Mouse (Mus musculus): ENCODE results near the gene 9430097D07Rik. TPM values are rescaled to one million over a fixed set of nuclear protein-coding genes. Genes with fewer than 3 reads are reported as not detected.

Gene 9430097D07Rik
- polyA plus RNA-seq, 1 experiment from 2014 or later = not detected

DNA sequence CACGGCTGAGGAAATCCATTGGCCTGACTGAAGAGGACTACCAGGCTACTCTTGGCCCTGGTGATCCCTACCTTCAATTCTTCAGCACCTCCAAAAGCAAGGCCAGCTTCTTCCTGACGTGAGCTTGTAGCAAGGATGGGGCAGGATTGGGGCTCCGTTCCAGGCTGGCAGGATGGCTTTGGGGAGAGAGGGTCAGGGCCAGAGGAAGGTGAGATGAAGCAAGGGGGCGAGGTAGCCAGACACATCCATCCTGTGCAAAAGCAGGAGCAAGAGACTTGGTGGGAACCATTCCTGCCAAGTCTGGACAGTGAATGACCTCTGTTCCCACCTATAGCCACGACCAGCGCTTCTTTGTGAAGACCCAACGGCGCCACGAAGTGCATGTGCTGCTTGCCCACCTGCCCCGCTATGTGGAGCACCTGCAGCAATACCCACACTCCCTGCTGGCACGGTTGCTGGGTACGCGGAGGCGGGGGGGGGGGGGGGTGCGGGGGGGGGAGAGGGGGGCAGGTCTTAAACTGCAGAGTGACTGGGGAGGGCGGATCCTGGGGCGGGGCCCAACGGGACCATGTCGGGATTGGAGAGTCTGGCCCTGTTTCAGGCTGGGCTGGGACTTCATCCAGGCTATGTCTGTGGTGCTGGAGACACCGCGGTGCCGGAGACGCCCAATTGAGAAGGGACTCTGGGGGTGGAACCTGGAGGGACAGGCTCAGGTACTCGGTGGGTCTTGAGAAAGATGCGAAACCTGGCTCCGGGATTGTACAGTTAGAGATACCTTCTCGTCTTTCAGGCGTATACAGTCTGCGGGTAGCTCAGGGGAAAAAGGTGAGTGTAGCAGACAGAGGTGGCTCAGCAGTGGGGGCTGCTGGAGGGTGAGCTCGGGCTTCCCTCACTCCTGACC lies 2.9 kb upstream of the 9430097D07Rik start:
- no peak overlapping the region for H3K9ac ChIP-seq (replicated peaks)
- no peaks in the 10 kb centered on the region; the same call in 1 of the 2 replicates for H3K36me3 ChIP-seq
- peaks cover 54% of the 10 kb centered on the region for H3K27me3 ChIP-seq
- H3K27ac ChIP-seq = no peak overlapping the region
- ATAC-seq (ENCODE audit: insufficient number of reproducible peaks, insufficient read depth, low FRiP score, low TSS enrichment, low read depth) = no peak
- whole genome bisulfite sequencing = 36% methylated on average over 24 of the region's 30 CpGs
- no peaks in the 10 kb centered on the region for H3K9me3 ChIP-seq
- H3K4me1 ChIP-seq (replicated peaks) = peaks cover 16% of the 10 kb centered on the region
- no peak overlapping the region for H3K4me3 ChIP-seq (replicated peaks)
- no peak overlapping the region for H3K4me2 ChIP-seq

DNA sequence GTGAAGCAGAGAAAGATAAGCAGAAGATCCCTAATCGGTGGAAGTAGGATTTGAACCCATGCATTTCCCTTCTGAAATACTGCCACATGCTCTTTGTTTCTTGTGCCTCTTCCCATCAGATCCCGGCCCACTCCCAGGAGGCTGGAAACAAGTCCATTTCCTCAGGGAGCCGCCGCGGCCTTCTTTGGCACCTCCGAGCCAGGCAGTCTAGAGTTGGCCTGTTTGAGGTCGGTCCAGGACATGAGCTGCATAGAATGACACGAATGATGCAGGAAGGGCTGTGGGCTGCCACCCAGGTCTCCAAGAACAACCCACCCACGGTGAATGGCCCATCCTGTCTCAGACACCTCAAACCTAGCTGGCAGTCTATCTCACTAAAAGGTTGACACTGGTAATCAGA lies 1.0 kb upstream of the 9430097D07Rik start:
- Histone ChIP-seq H3K36me3 (peaks cover 13% of the 10 kb centered on the region; the same call in 1 of the 2 replicates), H3K9ac (replicated peaks) (no peak overlapping the region), H3K4me1 (replicated peaks) (peaks cover 18% of the 10 kb centered on the region), H3K27ac (no peak overlapping the region), H3K9me3 (no peaks in the 10 kb centered on the region), H3K4me2 (0 out of 2 replicates have a peak overlapping the region, but pooled peaks have one; percentile 94), H3K4me3 (replicated peaks) (no peak overlapping the region), H3K27me3 (peaks cover 42% of the 10 kb centered on the region)
- ATAC-seq (ENCODE audit: insufficient number of reproducible peaks, insufficient read depth, low FRiP score, low TSS enrichment, low read depth) = no peak
- 90% methylated on average over 9 of the region's 9 CpGs for WGBS

DNA sequence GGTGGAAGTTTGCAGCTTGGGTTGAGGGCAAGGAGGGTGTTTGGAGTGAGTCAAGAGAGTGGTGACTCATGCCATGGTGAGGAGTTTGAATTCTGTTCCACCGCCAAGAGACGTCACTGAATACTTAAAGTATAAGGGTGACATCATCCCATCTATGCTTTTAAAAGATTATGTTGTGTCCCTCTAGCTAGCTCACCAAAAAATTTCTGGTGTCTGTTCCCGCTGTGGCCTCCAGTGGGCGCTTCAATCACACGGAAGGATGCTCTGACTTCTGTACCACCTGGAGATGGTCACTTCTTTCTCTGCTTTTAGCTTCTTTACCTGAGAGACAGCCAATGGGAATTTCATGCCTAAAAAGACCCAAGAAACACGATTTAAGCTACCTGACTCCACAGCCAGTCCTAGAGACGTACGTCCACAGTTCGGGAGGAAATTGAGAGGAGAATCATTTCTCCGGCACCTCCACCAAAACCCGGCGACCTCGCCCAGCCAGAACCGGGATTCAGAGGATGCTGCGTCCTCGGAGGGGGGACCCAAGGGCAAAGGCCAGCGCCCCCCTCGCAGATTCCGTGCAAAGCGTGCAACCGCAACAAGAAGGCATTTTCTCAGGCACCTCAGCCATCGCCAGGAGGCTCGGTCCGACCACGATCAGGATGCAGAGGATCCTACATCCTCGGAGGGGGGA lies 441 bp downstream of the 9430097D07Rik start:
- H3K4me2 ChIP-seq = peak overlapping the region; percentile 94
- peak overlapping the region; percentile 68 for H3K9ac ChIP-seq (replicated peaks)
- peaks cover 39% of the 10 kb centered on the region for H3K27me3 ChIP-seq
- H3K4me1 ChIP-seq (replicated peaks) = peaks cover 21% of the 10 kb centered on the region
- H3K9me3 ChIP-seq = no peaks in the 10 kb centered on the region
- ATAC-seq (ENCODE audit: insufficient number of reproducible peaks, insufficient read depth, low FRiP score, low TSS enrichment, low read depth) = no peak
- H3K4me3 ChIP-seq (replicated peaks) = peak overlapping the region; percentile 54
- H3K27ac ChIP-seq = 0 out of 2 replicates have a peak overlapping the region, but pooled peaks have one; percentile 45
- WGBS = 1% methylated on average over 26 of the region's 26 CpGs
- peaks cover 13% of the 10 kb centered on the region; the same call in 1 of the 2 replicates for H3K36me3 ChIP-seq

DNA sequence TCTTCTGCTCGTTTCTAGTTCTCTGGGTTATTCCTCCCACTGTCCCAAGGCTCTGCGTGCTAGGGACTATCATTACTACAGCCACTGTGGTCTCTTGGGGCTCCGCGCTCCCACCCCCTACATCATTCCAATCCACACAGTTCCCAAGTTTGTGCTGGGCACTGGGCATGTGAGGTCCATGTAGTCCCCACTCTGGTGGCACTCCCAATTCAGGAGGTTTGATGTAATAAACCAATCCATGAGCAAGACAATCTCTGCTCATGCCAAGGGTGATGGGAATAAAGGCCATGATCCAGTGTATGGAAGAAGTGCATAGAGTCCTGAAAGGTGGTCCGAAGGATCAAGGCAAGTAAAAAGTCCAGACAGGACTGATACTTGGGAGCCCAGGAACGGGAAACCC lies 987 bp downstream of the 9430097D07Rik start, which contains the start of gene Pip5kl1:
Gene Pip5kl1, plus strand, starts transcription at position 301 of the 400 bp plus-strand sequence.
- H3K27me3 ChIP-seq = peaks cover 33% of the 10 kb centered on the region
- no peaks in the 10 kb centered on the region for H3K9me3 ChIP-seq
- peak within 1 kb of the TSS; percentile 54 for H3K4me3 ChIP-seq (replicated peaks)
- ATAC-seq (ENCODE audit: insufficient number of reproducible peaks, insufficient read depth, low FRiP score, low TSS enrichment, low read depth) = no peak
- peak within 1 kb of the TSS; percentile 68 for H3K9ac ChIP-seq (replicated peaks)
- H3K36me3 ChIP-seq = peaks cover 13% of the 10 kb centered on the region; the same call in 1 of the 2 replicates
- 79% methylated on average over 6 of the region's 6 CpGs for WGBS
- 0 out of 2 replicates have a peak within 1 kb of the TSS, but pooled peaks have one; percentile 45 for H3K27ac ChIP-seq
- H3K4me2 ChIP-seq = peak within 1 kb of the TSS; percentile 94
- H3K4me1 ChIP-seq (replicated peaks) = peaks cover 21% of the 10 kb centered on the region

DNA sequence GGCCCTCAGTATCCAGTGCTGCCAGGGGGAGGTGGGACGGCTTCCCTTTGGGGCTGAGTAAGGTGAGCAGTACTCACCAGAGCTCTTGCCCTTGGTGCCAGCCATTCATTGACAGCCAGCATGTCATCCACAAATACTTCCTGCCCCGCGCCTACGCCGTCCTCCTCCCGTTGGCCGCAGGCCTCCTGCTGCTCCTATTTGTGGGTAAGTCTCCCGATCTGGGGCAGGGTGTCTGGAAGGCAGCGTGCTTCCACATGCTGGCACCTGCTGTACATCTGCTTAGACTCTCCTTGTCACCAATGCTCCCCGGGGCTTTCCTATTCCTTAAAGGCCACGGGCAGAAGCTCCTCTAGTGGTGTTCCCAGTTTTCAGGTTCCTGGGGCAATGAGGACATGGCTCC lies 3.3 kb downstream of the 9430097D07Rik start:
- H3K36me3 ChIP-seq = peaks cover 33% of the 10 kb centered on the region

DNA sequence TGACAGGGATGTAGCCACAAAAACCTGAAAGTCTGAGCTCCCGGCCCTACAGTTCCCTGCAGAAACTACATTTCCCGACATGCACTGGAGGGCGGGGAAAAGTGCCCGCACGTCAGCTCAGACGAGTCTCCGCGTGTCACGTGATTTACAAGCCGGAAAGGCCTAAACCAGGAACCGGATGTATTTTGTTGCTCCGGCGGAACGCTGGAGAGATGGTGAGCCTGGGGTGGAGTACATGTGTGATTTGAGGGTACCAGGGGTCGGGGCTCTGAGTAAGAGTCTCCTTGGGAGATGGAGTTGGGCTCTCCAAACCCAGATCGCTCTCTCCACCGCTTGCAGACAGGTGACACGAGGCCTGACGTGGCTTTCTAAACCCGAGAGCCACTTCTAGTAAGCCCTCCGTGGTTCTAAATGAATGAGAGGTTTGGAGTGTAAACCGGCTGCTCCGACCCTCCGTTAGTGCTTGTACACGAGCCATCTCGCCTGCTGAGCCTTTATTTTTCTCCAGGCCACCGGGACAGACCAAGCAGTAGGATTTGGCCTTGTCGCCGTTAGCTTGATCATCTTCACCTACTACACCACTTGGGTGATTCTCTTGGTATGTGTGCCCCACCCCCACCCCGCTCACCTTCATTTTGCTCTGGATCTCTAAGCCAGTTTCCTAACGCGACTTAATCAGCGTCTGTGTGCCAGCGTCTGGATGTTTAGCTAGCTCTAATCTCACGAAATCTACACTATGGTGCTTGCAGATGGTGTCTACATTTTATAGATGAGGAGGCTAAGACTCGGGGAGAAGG lies 4.6 kb downstream of the 9430097D07Rik start, which contains the start of gene Dpm2:
Gene Dpm2, plus strand, starts transcription at position 161 of the 797 bp plus-strand sequence.
- Histone ChIP-seq H3K9ac (replicated peaks) (peak within 1 kb of the TSS; percentile 68), H3K9me3 (no peaks in the 10 kb centered on the region), H3K4me1 (replicated peaks) (peaks cover 15% of the 10 kb centered on the region), H3K36me3 (peaks cover 45% of the 10 kb centered on the region), H3K4me3 (replicated peaks) (peak within 1 kb of the TSS; percentile 75), H3K27ac (peak within 1 kb of the TSS; percentile 56; the same call in 1 of the 2 replicates), H3K27me3 (no peaks in the 10 kb centered on the region), H3K4me2 (peak within 1 kb of the TSS; percentile 93)
- 2% methylated on average over 36 of the region's 36 CpGs for WGBS
- ATAC-seq (ENCODE audit: insufficient number of reproducible peaks, insufficient read depth, low FRiP score, low TSS enrichment, low read depth) = peak; percentile 72

More for the DNA sequence above, 3.3 kb downstream of the 9430097D07Rik start:
- WGBS = 90% methylated on average over 11 of the region's 11 CpGs
- H3K4me3 ChIP-seq (replicated peaks) = no peak overlapping the region
- peaks cover 18% of the 10 kb centered on the region for H3K4me1 ChIP-seq (replicated peaks)
- no peaks in the 10 kb centered on the region for H3K9me3 ChIP-seq
- H3K4me2 ChIP-seq = peak overlapping the region; percentile 93; the same call in 1 of the 2 replicates
- no peak for ATAC-seq (ENCODE audit: insufficient number of reproducible peaks, insufficient read depth, low FRiP score, low TSS enrichment, low read depth)
- peaks cover 10% of the 10 kb centered on the region for H3K27me3 ChIP-seq
- H3K9ac ChIP-seq (replicated peaks) = no peak overlapping the region
- no peak overlapping the region for H3K27ac ChIP-seq

DNA sequence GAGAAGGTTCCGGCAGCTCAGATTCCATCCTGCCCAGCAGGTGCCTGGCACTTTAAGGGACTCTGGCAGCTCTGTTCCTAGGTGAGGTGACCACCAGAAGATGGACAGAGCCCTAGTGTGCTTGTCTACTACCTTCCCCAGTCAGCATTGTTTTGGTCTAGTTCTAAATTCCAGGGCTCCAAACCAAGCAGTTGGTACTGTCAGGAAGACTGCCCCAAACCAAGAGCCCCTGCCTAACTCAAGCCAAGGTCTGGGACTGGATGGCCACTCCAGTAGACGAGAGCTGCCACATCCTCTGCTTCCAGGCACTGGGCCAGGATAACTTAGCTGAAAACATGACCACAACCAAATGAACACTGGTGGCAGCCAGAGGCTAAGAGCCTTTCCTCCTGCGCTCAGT lies 6.5 kb downstream of the 9430097D07Rik start:
- 91% methylated on average over 3 of the region's 3 CpGs for WGBS
- Histone ChIP-seq H3K4me2 (no peak overlapping the region), H3K27me3 (no peaks in the 10 kb centered on the region), H3K36me3 (peaks cover 64% of the 10 kb centered on the region), H3K27ac (no peak overlapping the region), H3K4me1 (replicated peaks) (peaks cover 12% of the 10 kb centered on the region), H3K9ac (replicated peaks) (no peak overlapping the region), H3K9me3 (no peaks in the 10 kb centered on the region), H3K4me3 (replicated peaks) (no peak overlapping the region)
- ATAC-seq (ENCODE audit: insufficient number of reproducible peaks, insufficient read depth, low FRiP score, low TSS enrichment, low read depth) = no peak

DNA sequence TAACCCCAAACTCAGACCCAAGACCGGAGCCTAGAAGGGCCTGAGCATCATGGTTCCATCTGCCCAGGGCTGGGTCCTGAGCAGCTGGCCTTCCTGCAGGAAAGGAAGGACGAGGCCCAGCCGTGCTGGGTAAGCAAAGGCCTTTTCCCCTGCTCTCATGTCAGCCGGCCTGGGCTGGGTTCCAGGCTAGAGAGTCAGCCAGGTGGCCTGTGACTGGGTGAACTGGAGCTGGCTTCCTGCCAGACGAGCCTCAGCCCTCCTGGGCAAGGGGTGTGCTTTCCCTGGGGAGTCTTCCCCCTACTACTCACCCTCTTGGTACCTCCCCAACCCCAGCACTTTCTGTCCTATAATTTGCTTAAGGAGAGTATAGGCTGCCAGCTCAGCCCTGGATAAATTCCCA lies 7.3 kb downstream of the 9430097D07Rik start:
- no peak for ATAC-seq (ENCODE audit: insufficient number of reproducible peaks, insufficient read depth, low FRiP score, low TSS enrichment, low read depth)
- Histone ChIP-seq H3K4me1 (replicated peaks) (peaks cover 12% of the 10 kb centered on the region), H3K9me3 (no peaks in the 10 kb centered on the region), H3K4me3 (replicated peaks) (no peak overlapping the region), H3K36me3 (peaks cover 70% of the 10 kb centered on the region), H3K27me3 (no peaks in the 10 kb centered on the region), H3K9ac (replicated peaks) (no peak overlapping the region), H3K4me2 (no peak overlapping the region), H3K27ac (no peak overlapping the region)
- 77% methylated on average over 5 of the region's 5 CpGs for WGBS

DNA sequence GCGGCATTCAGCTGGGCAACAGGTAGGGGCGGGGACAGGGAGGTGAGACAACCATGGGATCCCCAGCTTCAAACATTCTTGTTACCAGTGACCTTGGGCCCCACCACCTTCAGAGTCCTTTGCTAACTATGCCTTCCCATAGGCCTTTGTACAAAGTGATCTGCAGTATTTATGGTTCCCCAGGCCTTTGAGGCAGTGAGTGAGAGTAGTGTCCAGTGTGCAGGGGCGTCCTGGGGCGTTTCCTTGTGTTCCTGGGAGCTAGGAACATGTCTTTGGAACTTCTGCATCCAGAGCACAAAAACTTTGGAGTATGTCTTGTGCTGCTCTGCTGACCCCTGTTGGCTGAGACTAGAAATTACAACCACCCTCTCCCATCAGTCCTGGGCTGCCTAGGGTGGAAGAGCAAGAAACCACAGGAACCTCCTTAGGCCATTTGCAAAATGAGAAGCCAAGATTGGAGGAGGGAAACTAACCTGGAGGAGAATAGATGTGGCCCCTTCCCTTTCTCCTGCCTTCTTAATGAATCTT lies 8.9 kb downstream of the 9430097D07Rik start:
- no peak overlapping the region for H3K27ac ChIP-seq
- no peaks in the 10 kb centered on the region for H3K27me3 ChIP-seq
- H3K4me3 ChIP-seq (replicated peaks) = no peak overlapping the region
- peaks cover 72% of the 10 kb centered on the region for H3K36me3 ChIP-seq
- H3K9me3 ChIP-seq = no peaks in the 10 kb centered on the region
- ATAC-seq (ENCODE audit: insufficient number of reproducible peaks, insufficient read depth, low FRiP score, low TSS enrichment, low read depth) = no peak
- no peak overlapping the region for H3K4me2 ChIP-seq
- 47% methylated on average over 4 of the region's 4 CpGs for WGBS
- peaks cover 5% of the 10 kb centered on the region for H3K4me1 ChIP-seq (replicated peaks)
- no peak overlapping the region for H3K9ac ChIP-seq (replicated peaks)

DNA sequence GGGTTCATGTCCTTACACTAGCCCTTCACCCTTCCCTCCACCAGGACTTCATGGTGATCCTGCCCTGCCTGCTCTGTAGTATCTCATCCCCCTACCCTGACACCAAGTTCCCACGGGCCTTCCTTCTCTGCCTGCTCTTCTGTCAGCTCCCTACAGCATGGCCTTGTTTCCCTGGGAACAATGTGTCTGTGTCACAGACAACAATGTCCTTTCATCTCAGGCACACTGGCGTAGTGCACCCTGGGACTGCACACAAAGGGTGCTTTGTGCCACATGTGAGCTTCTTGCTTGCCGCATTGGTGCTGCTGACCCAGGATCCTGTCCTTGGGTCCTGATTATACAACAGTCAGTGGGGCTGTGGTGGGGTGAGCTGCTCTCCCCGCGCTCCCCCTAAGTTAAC lies 15.9 kb downstream of the 9430097D07Rik start:
- Histone ChIP-seq H3K4me2 (no peak overlapping the region), H3K27ac (peak overlapping the region; percentile 42; the same call in 1 of the 2 replicates), H3K9ac (replicated peaks) (no peak overlapping the region), H3K27me3 (no peaks in the 10 kb centered on the region), H3K36me3 (peaks cover 75% of the 10 kb centered on the region), H3K4me1 (replicated peaks) (peaks cover 19% of the 10 kb centered on the region; the same call in 1 of the 2 replicates), H3K4me3 (replicated peaks) (no peak overlapping the region), H3K9me3 (no peaks in the 10 kb centered on the region)
- 74% methylated on average over 5 of the region's 5 CpGs for WGBS
- ATAC-seq (ENCODE audit: insufficient number of reproducible peaks, insufficient read depth, low FRiP score, low TSS enrichment, low read depth) = 0 out of 2 replicates have a peak, but pooled peaks have one; percentile 12
